Mouse (Mus musculus): ENCODE results near the gene Olfr316. TPM values are rescaled to one million over a fixed set of nuclear protein-coding genes. Genes with fewer than 3 reads are reported as not detected.

The Olfr316 gene
- polyA plus RNA-seq, 1 experiment from 2014 or later = not detected

DNA sequence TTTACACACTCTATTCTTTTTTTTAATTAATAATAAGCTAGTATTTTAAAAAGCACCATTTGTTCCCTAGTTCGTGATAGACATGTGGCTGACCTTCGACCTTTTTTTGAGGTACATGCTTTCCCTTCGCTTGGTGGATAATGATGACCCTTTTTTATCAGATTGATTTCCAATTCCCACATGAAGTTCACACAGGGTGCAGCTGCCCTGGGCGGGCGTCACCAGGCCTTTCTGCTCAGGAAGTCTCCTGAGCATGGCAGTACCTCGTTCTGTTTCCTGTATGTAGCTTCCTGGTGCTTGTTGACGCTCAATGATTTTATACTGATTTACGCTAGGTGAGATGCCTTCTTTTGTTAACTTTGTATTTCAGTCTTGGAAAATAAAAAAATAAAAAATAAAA, 35.8 kb downstream of the Olfr316 start:
- Histone ChIP-seq H3K4me1 (peaks cover 9% of the 10 kb centered on the region; the same call in 1 of the 2 replicates), H3K27ac (replicated peaks) (no peak overlapping the region), H3K9me3 (replicated peaks) (no peaks in the 10 kb centered on the region), H3K4me3 (no peak overlapping the region), H3K27me3 (ENCODE audit: low read depth, poor library complexity, severe bottlenecking) (no peaks in the 10 kb centered on the region), H3K36me3 (no peaks in the 10 kb centered on the region)
- 86% methylated on average over 8 of the region's 8 CpGs for WGBS
- no peak for DNase-seq (ENCODE audit: low spot score)

DNA sequence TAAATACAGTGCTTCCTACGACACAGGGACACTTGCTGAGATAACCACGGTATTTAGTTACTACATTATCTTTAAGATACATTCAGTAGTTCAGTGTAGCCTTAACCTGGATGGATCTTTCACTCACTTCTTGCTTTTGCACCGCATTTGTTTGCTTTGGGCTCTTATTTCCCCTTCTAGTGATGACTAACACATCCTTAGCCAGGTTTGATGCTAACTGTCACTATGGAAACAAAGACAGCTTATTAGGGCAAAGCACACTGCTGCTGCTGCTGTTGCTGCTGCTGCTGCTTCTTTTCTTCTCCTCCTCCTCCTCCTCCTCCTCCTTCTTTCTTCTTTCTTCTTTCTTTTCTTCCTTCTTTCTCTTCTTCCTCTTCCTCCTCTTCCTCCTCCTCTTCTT, 37.0 kb downstream of the Olfr316 start:
- no peaks in the 10 kb centered on the region for H3K9me3 ChIP-seq (replicated peaks)
- no peak for DNase-seq (ENCODE audit: low spot score)
- H3K36me3 ChIP-seq = no peaks in the 10 kb centered on the region

DNA sequence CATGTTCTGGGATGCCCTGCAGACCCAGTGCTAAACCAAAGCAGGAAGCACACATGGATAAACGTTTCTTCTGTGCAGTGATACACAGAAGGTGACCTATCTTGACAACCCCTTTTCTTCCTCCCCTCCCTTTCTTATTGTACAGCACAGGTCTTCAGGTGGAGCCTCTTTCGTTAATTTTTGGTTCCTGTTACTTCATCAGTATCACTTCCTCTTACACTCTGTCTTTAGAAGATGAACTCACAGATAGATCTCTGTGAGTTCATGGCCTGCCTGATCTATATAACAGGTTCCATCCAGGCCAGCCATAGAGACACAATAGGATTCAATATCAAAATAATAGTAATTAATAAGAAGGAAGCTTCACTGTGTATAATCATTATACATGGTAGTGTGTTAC, 37.5 kb downstream of the Olfr316 start:
- peaks cover 9% of the 10 kb centered on the region; the same call in 1 of the 2 replicates for H3K4me1 ChIP-seq
- H3K27me3 ChIP-seq (ENCODE audit: low read depth, poor library complexity, severe bottlenecking) = no peaks in the 10 kb centered on the region
- no peaks in the 10 kb centered on the region for H3K9me3 ChIP-seq (replicated peaks)
- no peaks in the 10 kb centered on the region for H3K36me3 ChIP-seq
- no peak overlapping the region for H3K4me3 ChIP-seq
- H3K27ac ChIP-seq (replicated peaks) = no peak overlapping the region
- WGBS = 75% methylated on average over 2 of the region's 2 CpGs
- no peak for DNase-seq (ENCODE audit: low spot score)

More for the DNA sequence above, 37.0 kb downstream of the Olfr316 start:
- peaks cover 9% of the 10 kb centered on the region; the same call in 1 of the 2 replicates for H3K4me1 ChIP-seq
- no peak overlapping the region for H3K4me3 ChIP-seq
- no peaks in the 10 kb centered on the region for H3K27me3 ChIP-seq (ENCODE audit: low read depth, poor library complexity, severe bottlenecking)
- H3K27ac ChIP-seq (replicated peaks) = no peak overlapping the region
- 31% methylated on average over 3 of the region's 3 CpGs for WGBS

DNA sequence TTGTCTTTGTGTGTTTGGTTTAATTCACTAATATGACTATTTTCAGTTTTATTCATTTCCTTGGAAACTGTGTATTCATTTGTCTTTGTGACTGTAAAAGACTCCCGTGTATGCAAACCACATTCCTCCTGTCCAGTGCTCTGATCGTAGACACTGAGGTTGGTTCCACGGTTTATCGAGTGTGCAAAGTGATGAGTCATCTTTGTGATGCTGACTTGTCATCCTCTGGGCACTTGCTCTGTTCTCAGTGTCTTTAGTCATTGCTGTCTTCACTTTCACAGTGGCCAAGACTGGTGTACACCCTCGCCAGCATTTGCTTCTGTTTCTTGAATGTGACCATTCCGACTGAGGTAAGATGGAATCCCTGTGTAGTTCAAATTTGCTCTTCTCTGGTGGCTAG, 38.1 kb downstream of the Olfr316 start:
- H3K27ac ChIP-seq (replicated peaks) = no peak overlapping the region
- peaks cover 9% of the 10 kb centered on the region; the same call in 1 of the 2 replicates for H3K4me1 ChIP-seq
- H3K27me3 ChIP-seq (ENCODE audit: low read depth, poor library complexity, severe bottlenecking) = no peaks in the 10 kb centered on the region
- no peaks in the 10 kb centered on the region for H3K9me3 ChIP-seq (replicated peaks)
- H3K4me3 ChIP-seq = no peak overlapping the region
- WGBS = 89% methylated on average over 6 of the region's 6 CpGs
- H3K36me3 ChIP-seq = no peaks in the 10 kb centered on the region
- no peak for DNase-seq (ENCODE audit: low spot score)

DNA sequence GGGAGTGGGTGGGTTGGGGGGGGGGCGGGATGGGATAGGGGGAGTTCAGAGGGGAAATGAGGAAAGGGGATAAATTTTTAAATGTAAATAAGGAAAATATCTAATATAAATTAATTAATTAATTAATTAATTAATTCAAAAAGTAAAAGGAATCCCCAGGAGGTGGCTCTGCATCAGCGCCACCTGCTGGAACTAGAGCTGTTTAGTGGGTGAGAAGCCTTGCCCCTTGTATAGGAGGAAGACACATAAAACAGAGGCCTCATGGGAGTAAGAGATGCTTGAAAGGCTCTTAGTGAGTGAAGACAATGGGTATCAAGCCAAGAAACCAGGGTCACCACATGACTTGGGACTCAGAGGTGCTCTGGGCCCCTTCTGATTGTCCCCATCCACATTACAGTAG, 43.3 kb downstream of the Olfr316 start:
- no peaks in the 10 kb centered on the region for H3K27me3 ChIP-seq (ENCODE audit: low read depth, poor library complexity, severe bottlenecking)
- no peak overlapping the region for H3K27ac ChIP-seq (replicated peaks)
- DNase-seq (ENCODE audit: low spot score) = no peak
- 76% methylated on average over 2 of the region's 2 CpGs for WGBS
- H3K4me1 ChIP-seq = peaks cover under 1% of the 10 kb centered on the region; the same call in 1 of the 2 replicates
- no peaks in the 10 kb centered on the region for H3K36me3 ChIP-seq
- no peaks in the 10 kb centered on the region for H3K9me3 ChIP-seq (replicated peaks)
- no peak overlapping the region for H3K4me3 ChIP-seq

GRCm38 (mm10) chr11:58796850-58797249, 44.3 kb downstream of the Olfr316 start:
- no peak overlapping the region for H3K4me3 ChIP-seq
- no peak for DNase-seq (ENCODE audit: low spot score)
- H3K9me3 ChIP-seq (replicated peaks) = no peaks in the 10 kb centered on the region
- H3K36me3 ChIP-seq = no peaks in the 10 kb centered on the region
- no peaks in the 10 kb centered on the region for H3K27me3 ChIP-seq (ENCODE audit: low read depth, poor library complexity, severe bottlenecking)
- H3K4me1 ChIP-seq = peaks cover 10% of the 10 kb centered on the region
- 80% methylated on average over 7 of the region's 7 CpGs for WGBS
- H3K27ac ChIP-seq (replicated peaks) = no peak overlapping the region

DNA sequence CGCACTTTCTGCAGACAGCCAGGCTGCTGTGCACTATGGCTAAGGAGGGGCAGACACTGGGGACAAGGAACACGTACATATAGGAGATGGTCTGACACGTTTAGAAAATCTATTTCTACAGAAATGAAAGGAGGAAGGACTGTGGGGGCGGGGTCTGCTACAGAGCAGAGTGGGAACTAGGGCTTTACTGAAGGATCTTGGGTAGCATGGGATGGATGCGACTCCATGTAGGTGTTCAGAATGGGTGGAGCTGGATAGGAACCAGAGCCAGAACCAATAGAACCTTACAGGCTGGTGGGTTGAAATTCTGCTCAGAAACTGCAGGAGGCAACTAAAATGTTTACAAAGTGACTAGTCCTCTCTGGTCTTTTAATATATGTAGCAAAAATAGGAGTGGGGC, 47.2 kb downstream of the Olfr316 start:
- H3K9me3 ChIP-seq (replicated peaks) = no peaks in the 10 kb centered on the region
- H3K27ac ChIP-seq (replicated peaks) = no peak overlapping the region
- H3K4me3 ChIP-seq = no peak overlapping the region
- H3K36me3 ChIP-seq = no peaks in the 10 kb centered on the region
- DNase-seq (ENCODE audit: low spot score) = no peak
- no peaks in the 10 kb centered on the region for H3K27me3 ChIP-seq (ENCODE audit: low read depth, poor library complexity, severe bottlenecking)
- peaks cover 16% of the 10 kb centered on the region for H3K4me1 ChIP-seq
- 84% methylated on average over 5 of the region's 5 CpGs for WGBS

DNA sequence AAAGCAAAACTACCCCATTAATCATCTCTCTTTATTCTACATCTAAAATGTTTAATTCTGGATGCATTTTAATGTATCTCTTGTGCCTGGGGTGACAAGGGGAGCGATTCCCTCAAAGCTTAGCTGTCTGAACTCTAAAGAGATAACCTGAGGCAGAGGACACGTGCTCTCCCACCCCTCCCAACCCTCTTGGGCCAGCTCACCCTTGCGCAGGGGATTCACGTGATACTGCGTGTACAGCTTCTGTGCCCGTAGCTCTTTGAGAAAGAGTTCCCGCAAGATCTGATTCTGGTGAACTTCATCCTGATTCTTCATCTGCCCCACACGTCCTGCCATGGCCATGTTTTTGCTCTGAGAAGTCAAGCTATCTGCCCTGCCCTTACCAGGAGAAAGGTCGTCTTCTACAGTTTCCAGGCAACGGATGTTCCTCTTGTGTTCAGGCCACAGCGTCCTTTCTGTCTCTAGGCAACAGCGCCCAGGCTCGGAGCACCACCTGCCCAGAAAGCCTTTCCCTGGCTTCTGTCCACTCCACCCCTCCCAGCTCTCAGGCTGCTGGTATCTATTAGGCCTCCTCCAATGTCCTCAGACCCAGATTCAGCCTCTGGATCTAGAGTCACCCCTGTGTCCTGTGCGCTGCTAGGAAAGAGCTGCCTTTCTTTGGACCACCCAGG, 49.2 kb downstream of the Olfr316 start, which contains the start of gene Fam183b:
Fam183b (minus strand) TSS at position 403 of the 671 bp plus-strand sequence.
- peak; percentile 57 for DNase-seq (ENCODE audit: low spot score)
- H3K36me3 ChIP-seq = no peaks in the 10 kb centered on the region
- H3K4me3 ChIP-seq = peak within 1 kb of the TSS; percentile 17; the same call in 1 of the 2 replicates
- H3K27me3 ChIP-seq (ENCODE audit: low read depth, poor library complexity, severe bottlenecking) = no peaks in the 10 kb centered on the region
- H3K9me3 ChIP-seq (replicated peaks) = no peaks in the 10 kb centered on the region
- WGBS = 42% methylated on average over 14 of the region's 14 CpGs
- H3K27ac ChIP-seq (replicated peaks) = peak within 1 kb of the TSS; percentile 46
- peaks cover 16% of the 10 kb centered on the region for H3K4me1 ChIP-seq

DNA sequence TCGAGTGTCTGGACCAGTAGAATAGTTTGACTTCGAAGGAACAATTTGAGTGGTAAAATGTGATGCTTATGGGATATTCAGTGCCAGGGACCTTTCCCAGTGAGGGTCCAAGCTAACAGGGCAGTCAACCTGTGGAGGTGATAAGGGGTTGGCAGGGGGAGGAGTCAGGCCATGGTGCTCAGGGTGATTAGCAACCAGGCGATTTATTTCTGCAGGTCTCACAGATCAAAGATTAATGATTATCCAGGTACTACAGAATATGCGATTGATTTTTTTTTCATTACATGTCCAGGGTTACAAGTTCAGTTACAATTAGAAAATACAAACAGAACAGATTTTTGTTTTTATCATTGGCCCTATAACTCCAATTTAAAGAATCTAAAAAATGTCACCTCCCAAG, 51.3 kb downstream of the Olfr316 start:
- no peaks in the 10 kb centered on the region for H3K27me3 ChIP-seq (ENCODE audit: low read depth, poor library complexity, severe bottlenecking)
- no peak for DNase-seq (ENCODE audit: low spot score)
- no peak overlapping the region for H3K27ac ChIP-seq (replicated peaks)
- H3K36me3 ChIP-seq = no peaks in the 10 kb centered on the region
- WGBS = 87% methylated on average over 4 of the region's 4 CpGs
- no peaks in the 10 kb centered on the region for H3K9me3 ChIP-seq (replicated peaks)
- H3K4me3 ChIP-seq = no peak overlapping the region
- H3K4me1 ChIP-seq = peaks cover 16% of the 10 kb centered on the region

GRCm38 (mm10) chr11:58804393-58804792, 51.9 kb downstream of the Olfr316 start:
- no peak for DNase-seq (ENCODE audit: low spot score)
- 77% methylated on average over 2 of the region's 2 CpGs for WGBS
- Histone ChIP-seq H3K27me3 (ENCODE audit: low read depth, poor library complexity, severe bottlenecking) (no peaks in the 10 kb centered on the region), H3K36me3 (no peaks in the 10 kb centered on the region), H3K4me1 (peaks cover 16% of the 10 kb centered on the region), H3K27ac (replicated peaks) (no peak overlapping the region), H3K9me3 (replicated peaks) (no peaks in the 10 kb centered on the region), H3K4me3 (no peak overlapping the region)

Other genes with a start within 250 kb of the Olfr316 start
- gene Olfr330, start 217.9 kb upstream of the Olfr316 start, polyA plus RNA-seq (2016; fragmentation: Nextera tagmentation; extraction: Ambion mirVana) = not detected in 2 replicates
- gene Olfr329-ps, start 206.3 kb upstream of the Olfr316 start, polyA plus RNA-seq (2016; fragmentation: Nextera tagmentation; extraction: Ambion mirVana) = not detected in 2 replicates
- 0.06 TPM in 1 of 2 replicates, not detected in the other for gene Olfr328, start 197.1 kb upstream of the Olfr316 start, polyA plus RNA-seq (2016; fragmentation: Nextera tagmentation; extraction: Ambion mirVana)
- gene Olfr224, start 182.2 kb upstream of the Olfr316 start, polyA plus RNA-seq (2016; fragmentation: Nextera tagmentation; extraction: Ambion mirVana) = not detected in 2 replicates
- not detected in 2 replicates for gene Olfr325, start 175.0 kb upstream of the Olfr316 start, polyA plus RNA-seq (2016; fragmentation: Nextera tagmentation; extraction: Ambion mirVana)
- gene Olfr324, start 157.6 kb upstream of the Olfr316 start, polyA plus RNA-seq (2016; fragmentation: Nextera tagmentation; extraction: Ambion mirVana) = not detected in 2 replicates
- not detected in 2 replicates for gene 2210407C18Rik, start 136.7 kb upstream of the Olfr316 start, polyA plus RNA-seq (2016; fragmentation: Nextera tagmentation; extraction: Ambion mirVana)
- not detected in 2 replicates for gene Olfr323, start 122.2 kb upstream of the Olfr316 start, polyA plus RNA-seq (2016; fragmentation: Nextera tagmentation; extraction: Ambion mirVana)
- 0.46 and 0.53 TPM in 2 replicates for gene Trim58, start 112.3 kb upstream of the Olfr316 start, polyA plus RNA-seq (2016; fragmentation: Nextera tagmentation; extraction: Ambion mirVana)
- not detected in 2 replicates for gene Olfr322, start 94.0 kb upstream of the Olfr316 start, polyA plus RNA-seq (2016; fragmentation: Nextera tagmentation; extraction: Ambion mirVana)
- not detected in 2 replicates for gene Olfr320, start 71.6 kb upstream of the Olfr316 start, polyA plus RNA-seq (2016; fragmentation: Nextera tagmentation; extraction: Ambion mirVana)
- gene Olfr319, start 53.6 kb upstream of the Olfr316 start, polyA plus RNA-seq (2016; fragmentation: Nextera tagmentation; extraction: Ambion mirVana) = not detected in 2 replicates
- not detected in 2 replicates for gene Olfr318, start 28.7 kb upstream of the Olfr316 start, polyA plus RNA-seq (2016; fragmentation: Nextera tagmentation; extraction: Ambion mirVana)
- gene Olfr317, start 13.5 kb upstream of the Olfr316 start, polyA plus RNA-seq (2016; fragmentation: Nextera tagmentation; extraction: Ambion mirVana) = not detected in 2 replicates
- gene Olfr315, start 20.5 kb downstream of the Olfr316 start, polyA plus RNA-seq (2016; fragmentation: Nextera tagmentation; extraction: Ambion mirVana) = not detected in 2 replicates
- not detected in 2 replicates for gene Olfr314, start 30.2 kb downstream of the Olfr316 start, polyA plus RNA-seq (2016; fragmentation: Nextera tagmentation; extraction: Ambion mirVana)
- gene Fam183b, start 49.2 kb downstream of the Olfr316 start, polyA plus RNA-seq (2016; fragmentation: Nextera tagmentation; extraction: Ambion mirVana) = 3.8 and 6.1 TPM in 2 replicates
- not detected in 2 replicates for gene Olfr313, start 62.3 kb downstream of the Olfr316 start, polyA plus RNA-seq (2016; fragmentation: Nextera tagmentation; extraction: Ambion mirVana)
- gene Olfr312, start 76.5 kb downstream of the Olfr316 start, polyA plus RNA-seq (2016; fragmentation: Nextera tagmentation; extraction: Ambion mirVana) = not detected in 2 replicates
- not detected in 2 replicates for gene Olfr311, start 86.5 kb downstream of the Olfr316 start, polyA plus RNA-seq (2016; fragmentation: Nextera tagmentation; extraction: Ambion mirVana)
- gene Gm12258, start 94.4 kb downstream of the Olfr316 start, polyA plus RNA-seq (2016; fragmentation: Nextera tagmentation; extraction: Ambion mirVana) = 9.1 and 11.5 TPM in 2 replicates
- 11.2 and 12.5 TPM in 2 replicates for gene 2810021J22Rik, start 114.5 kb downstream of the Olfr316 start, polyA plus RNA-seq (2016; fragmentation: Nextera tagmentation; extraction: Ambion mirVana)
- 4.6 and 5.2 TPM in 2 replicates for gene Zfp39, start 151.5 kb downstream of the Olfr316 start, polyA plus RNA-seq (2016; fragmentation: Nextera tagmentation; extraction: Ambion mirVana)
- gene Btnl10, start 165.2 kb downstream of the Olfr316 start, polyA plus RNA-seq (2016; fragmentation: Nextera tagmentation; extraction: Ambion mirVana) = not detected in 2 replicates
- 274 and 296 TPM in 2 replicates for gene Rnf187, start 186.2 kb downstream of the Olfr316 start, polyA plus RNA-seq (2016; fragmentation: Nextera tagmentation; extraction: Ambion mirVana)
- 34.1 and 69.6 TPM in 2 replicates for gene Hist3h2ba, start 196.2 kb downstream of the Olfr316 start, polyA plus RNA-seq (2016; fragmentation: Nextera tagmentation; extraction: Ambion mirVana)
- gene Hist3h2a, start 202.0 kb downstream of the Olfr316 start, polyA plus RNA-seq (2016; fragmentation: Nextera tagmentation; extraction: Ambion mirVana) = 20.4 and 31.6 TPM in 2 replicates
- 0.25 and 0.26 TPM in 2 replicates for gene Trim17, start 202.0 kb downstream of the Olfr316 start, polyA plus RNA-seq (2016; fragmentation: Nextera tagmentation; extraction: Ambion mirVana)
- gene Trim11, start 225.4 kb downstream of the Olfr316 start, polyA plus RNA-seq (2016; fragmentation: Nextera tagmentation; extraction: Ambion mirVana) = 17.7 and 19.3 TPM in 2 replicates

Data from midbrain, embryonic 10.5 days (tissue).